Mouse (Mus musculus) heart, postnatal 36 days (tissue): Measurements from ENCODE around the gene Wwtr1. TPM values are rescaled to one million over a fixed set of nuclear protein-coding genes. Genes with fewer than 3 reads are reported as not detected.

Experiments
- DNase-seq, 2 experiments: peaks; one replicate each; pipeline ENCODE4 v3.0.0; 2021 to 2022
- intact Hi-C: fragments of 180-260 bp; cut with DNase I; formaldehyde crosslinking; loops from one replicate; pipeline ENCODE4 v1.15.1; 2025
- total RNA-seq, 2 experiments: library from RNA; stranded (reverse); gene quantifications; 2 replicates each; pipeline ENCODE4 v1.2.3; 2021

Gene Wwtr1
- total RNA-seq, 2 experiments from 2014 or later = 56.3 to 58.3 TPM

DNA sequence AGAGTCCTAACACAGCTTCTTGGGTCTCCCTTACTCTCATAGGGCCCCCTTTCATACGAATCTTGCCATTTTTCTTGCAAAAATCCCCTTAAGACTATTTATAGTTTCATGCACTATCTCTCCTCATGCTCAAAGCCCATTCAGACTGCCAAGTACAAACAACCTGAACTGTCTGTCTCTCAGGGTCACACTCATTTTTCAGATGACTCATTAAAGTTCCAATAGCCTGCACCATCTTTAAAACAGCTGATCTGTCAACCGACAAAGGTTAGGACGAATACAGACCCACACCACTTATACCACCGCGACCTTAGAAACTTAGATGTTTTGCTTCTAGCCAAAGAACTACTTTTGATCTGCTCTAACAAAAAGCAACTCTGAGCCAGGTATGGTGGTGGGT is 12.1 kb downstream of the Wwtr1 start:
- intact Hi-C loops = no loop called here
- no peak for DNase-seq

DNA sequence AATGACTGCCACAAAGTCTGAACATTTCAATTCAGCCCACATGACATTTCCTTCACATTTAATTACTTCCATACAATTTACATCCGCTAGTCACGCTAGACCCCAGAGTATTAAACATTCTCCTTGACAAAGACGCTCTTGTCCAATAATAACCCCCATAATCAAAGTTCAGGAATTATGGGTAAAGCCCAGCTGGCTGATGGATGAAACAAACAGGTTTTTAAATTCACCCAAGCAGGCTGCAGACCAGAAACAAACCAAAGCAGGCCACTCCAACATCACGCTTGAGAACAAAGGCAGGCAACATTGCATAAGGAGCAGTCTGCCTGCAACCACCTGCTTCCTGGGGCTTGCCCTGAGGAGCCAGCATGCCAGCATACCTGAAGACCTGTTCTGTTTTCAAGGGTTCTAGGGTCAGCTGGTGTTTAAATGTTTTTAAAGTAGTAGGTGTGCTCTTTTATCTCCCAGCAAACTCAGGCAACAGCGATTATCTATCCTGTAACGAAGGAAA is 12.7 kb downstream of the Wwtr1 start:
- no peak for DNase-seq
- intact Hi-C loops = no loop called here

DNA sequence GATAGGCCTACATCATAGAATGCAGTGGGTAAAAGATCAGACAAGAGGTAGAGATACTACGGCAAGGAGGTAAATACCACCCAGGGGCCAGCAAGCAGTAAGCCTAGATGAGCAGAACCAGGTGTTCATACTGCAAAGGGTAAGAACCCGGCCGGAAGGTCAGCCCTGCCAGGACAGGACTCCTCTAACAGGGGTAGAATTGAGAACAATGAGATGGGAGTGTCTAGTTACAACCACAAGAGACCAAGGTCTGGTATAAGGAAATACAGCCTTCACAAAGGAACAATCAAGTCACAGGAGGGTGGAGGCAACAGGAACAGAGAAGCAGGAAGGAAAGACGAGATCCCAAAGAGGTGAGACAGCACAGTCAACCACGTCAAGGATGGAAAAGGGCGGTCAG is 16.9 kb downstream of the Wwtr1 start:
- DNase-seq = no peak
- intact Hi-C loops = no loop called here

DNA sequence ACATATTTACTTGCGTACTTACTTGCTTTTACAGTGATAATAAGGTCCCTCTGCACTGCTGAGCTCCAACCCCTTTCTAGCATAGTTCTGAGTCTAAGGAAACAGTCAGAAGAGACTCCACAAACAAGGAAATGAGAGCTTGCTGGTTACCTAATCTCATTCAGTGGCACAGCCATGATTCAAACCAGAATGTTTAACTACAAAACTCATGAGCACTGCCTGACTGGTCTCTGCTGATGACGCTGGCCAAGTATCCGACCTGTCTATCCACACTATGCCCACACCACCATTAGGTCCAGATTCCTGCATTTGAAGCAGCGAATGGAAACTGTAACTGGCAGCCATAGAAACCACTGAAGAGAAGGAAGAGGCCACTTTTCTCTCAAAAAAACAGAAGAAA is 18.3 kb downstream of the Wwtr1 start:
- no peak for DNase-seq
- intact Hi-C loops = no loop called here

DNA sequence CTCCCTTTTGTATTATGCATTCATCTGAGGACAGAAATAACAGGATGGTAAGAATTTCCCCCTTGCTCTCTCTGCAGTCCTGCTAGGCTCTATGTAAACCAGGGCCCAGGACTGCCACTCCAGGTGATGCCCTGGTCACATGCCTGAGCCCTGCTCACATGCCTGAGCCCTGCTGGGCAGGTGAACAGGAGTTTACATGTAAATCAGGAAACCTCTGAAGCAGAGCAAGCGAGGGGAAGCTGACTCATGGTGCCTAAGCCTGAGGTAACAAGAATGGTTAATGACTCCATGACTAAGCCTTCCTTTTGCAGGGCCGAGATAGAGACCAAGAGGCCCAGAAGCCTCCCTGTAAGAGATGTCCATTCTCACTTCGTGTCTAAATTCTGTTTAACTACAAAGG is 20.1 kb downstream of the Wwtr1 start:
- intact Hi-C loops = no loop called here
- DNase-seq = no peak

DNA sequence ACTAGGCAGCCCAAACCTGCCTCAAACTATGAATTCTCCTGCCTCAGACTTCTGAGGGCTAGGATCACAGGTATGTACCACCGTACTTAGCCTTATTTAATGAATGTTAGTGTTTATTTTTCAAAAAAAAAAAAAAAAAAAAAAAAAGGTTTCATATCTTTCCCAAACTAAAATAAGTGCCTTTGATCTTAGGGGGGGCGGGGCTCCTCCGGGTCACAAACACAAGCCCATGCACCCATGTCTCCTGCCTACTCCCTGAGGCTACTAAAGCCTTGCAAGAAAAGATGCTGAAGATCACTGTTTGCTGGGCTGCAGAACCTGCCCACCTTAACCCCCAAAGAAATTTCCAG is 20.8 kb downstream of the Wwtr1 start:
- intact Hi-C loops = no loop called here
- DNase-seq = no peak

DNA sequence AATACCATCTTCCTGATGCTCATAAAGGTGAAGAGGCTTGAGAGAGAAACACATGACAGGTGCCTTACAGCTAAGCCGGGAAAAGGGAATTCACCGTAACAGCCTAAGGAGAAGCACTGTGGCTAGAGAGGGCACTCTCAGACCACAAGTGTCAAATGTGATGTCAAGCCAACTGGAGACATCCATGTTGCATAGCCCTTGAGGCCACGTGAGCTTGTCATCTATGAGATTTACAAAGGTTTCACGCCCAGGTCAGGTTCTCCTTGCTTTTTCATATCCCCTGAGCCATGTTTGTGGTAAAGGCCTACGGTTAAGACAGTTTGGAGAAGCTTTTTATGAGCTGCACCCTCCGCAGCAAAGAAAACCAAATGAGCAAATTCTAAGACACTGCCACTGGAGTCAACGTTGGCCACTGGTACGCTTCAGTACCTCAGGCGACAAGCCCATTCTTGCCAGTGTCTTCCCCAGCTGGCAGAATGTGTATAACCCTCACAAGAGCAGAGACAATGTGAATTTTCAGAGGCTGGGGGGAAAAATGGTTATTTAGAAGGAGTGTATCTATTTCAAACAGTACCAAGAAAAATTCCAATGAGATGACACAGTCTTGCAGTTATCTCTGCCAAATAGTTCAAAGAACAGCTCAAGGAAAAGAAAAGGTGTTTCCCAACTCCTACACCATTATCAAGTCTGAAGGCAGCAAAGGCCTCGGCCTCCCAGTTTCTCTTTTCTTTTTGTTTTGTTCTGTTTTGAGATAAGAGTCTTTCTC is 21.4 kb downstream of the Wwtr1 start:
- DNase-seq = no peak
- intact Hi-C loops = no loop called here

DNA sequence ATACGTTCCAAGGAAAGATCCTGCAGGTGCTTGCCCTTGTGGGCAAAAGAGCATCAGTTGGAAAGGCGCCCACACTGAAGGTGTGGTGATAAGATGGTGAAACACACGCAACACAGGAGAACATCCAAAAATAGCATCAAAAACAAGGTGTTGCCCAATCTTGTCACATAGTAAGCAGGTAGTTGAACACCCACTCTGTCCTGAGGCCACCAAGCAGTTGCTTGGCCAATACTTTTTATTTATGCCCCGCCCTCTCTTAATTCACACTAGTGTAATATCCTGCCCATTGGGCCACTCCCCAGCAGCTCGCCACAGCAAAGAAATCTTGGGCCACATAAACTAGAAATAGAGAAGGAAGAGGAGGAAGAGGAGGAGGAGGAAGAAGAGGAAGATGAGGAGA is 22.6 kb downstream of the Wwtr1 start:
- intact Hi-C loops = no loop called here
- DNase-seq = no peak

DNA sequence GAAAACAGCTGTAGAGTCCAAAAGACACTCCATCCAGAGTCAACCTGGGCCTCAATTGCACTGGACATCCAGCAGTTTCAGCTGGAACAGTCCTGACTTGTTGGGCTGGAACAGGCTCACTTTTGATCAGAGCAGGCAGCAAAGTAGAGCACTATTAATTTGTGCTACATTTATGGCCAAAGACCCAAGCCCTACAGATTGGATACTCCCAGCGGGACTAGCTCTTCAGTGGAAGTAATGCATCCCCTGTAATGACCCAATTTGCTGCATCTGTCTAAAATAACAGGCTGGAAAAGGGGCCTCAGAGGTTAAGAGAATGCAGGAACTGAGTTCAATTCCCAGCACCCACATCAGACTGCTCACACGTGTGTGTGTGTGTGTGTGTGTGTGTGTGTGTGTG is 24.5 kb downstream of the Wwtr1 start:
- intact Hi-C loops = no loop called here
- DNase-seq = no peak

DNA sequence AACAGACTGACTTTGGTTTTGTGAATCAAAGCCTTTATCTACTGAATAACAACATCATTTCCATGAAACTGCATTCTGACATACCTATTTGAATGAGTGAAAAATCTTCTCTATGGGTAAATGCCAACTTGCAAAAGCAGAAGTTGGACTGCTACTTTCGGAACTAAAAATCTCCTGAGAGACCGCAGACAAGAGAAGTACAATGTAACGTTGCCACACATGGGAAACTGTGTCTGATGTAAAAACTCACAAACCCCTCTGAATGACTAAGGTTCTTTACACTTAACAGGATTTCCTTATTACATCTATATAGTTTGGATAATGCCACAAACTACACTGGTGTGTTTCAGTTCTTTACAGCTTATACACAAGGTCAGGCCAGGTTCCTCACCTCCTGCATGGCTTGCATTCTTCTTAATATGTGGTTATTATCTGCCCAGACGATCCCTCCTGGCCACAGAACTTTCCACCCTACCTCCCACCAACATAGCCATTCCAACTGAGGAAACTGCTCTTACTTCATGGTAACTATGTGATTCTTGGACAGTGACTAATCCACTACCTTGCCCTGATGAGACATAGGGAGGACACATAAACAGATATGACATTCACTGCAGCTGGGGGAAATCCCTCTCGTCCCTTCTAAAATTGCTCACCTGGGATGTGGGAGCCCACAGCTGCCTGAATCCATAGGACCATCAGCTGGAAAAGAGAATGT is 25.1 kb downstream of the Wwtr1 start:
- DNase-seq = no peak
- intact Hi-C loops = no loop called here

DNA sequence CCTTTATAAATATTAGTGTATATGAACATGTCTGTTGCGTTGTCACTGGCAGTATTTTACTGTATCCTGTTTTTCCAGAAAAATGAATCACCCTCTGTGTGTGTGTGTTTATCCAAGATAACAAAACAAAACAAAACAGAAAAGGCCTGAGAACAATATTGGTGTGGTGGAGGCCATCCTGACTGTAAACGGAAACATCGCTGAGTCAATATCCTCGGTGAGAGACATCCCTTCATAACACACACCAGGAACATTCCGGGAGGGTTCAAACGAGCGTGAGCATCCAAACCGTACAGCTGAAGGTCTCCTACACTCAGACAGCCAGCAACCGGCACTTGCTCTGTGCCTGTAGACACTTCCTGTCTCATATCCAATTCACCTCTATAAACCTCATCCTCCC is 31.6 kb downstream of the Wwtr1 start:
- DNase-seq = peak in 1 of 2 experiments; percentile 27
- intact Hi-C loops = loop anchor here (2.0 to 5.0 kb wide), 3 partner anchors 29 to 61 kb away; no protein-coding TSS in a partner anchor

DNA sequence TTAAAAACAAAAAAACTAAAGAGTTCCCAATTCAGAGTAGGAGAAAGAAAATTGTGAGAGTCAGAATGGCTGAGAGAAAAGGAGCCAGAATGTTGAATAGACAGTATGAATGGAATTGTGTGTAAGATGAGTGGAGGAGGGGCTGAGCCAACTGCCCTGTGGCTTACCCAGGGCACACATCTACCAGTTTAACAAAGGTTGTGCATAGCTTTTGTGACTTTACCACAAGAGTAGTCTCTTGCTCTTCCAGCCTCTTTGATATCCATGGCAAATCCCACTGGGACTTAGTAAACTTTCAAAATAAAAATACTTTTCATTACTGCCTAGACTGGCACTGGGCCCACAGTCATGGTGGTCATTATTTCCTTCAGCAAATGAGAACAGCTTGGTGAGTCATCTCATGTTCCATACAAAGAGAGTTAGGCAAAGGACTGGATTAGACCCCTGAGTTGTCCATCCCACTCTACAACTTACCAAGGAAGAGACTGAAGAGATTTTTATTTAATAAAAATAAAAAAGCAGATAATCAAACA is 32.8 kb downstream of the Wwtr1 start:
- intact Hi-C loops = loop anchor here (5.0 kb wide), 1 partner anchor 36 kb away; no protein-coding TSS in a partner anchor
- DNase-seq = no peak

DNA sequence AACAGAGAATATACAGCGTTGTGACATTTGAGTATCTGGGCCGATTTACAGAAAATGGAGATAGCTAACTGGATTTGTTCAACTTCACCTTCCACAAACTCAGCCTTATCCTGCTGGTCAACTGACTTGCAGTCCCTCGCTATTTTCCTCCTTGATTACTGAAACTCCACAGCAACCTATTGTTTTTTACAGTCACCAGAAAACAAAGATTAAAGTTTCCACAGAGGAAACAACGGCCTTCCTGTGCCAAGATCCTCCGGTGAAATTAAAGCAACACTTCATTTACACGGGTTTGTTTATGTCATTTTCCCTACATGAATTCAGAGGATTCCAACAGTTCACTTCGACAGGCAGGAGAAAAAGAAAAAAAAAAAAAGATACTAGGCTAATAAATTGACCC is 34.5 kb downstream of the Wwtr1 start:
- intact Hi-C loops = loop anchor here (5.0 kb wide), 1 partner anchor 34 kb away; no protein-coding TSS in a partner anchor
- DNase-seq = no peak

DNA sequence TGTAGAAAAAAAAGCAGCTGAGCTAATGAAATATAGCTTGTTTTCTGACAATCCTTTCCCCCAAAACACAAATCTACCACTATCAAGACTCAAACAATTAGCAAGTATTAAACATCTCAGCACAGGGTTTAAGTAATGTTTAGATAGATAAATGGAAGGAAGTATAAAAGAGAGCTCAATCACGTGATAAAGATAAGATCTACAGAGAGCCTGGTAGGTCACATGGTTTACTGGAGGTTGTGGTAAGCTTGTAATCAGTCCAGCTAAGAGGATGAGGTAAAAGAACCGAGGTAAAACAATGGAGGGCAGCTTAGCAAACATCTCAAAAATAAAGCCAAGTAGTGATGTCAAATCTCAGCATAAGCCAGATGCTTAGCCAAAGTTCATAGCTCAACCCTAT is 35.2 kb downstream of the Wwtr1 start:
- intact Hi-C loops = loop anchor here (5.0 kb wide), 1 partner anchor 33 kb away; no protein-coding TSS in a partner anchor

DNA sequence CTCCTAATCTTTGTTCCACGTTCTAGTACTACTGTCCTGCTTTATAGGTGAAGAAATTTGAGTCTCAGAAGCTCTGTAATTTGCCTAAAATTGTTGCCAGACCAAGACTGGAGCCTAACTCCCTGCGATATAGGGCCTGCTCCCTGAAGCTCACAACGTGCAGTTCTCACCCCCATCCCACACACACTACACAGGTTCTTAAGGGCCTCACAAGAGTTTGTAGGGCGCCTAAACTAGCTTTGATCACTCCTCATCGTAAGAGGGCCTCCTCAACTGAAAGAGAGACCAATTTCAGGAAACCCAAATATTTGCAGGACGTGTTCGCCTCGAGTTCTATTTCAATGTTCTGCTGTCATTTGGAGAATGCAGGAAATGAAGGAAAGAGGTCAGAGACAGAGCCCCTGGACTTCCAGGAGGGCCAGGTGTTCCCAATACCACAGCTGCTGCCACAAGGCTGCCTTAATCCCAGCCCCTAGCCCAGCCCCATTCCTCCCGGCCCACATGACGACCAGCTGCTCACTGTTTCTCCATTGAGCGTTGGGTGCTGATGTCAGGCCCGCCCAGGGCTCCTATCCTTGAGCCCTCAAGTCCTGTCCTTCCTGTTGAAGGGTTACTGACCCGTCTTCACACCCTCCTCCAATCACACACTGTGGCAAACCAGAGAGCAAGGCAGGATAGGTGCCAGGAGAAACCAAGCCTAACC is 40.1 kb downstream of the Wwtr1 start:
- no peak for DNase-seq
- intact Hi-C loops = no loop called here

More for the DNA sequence above, 35.2 kb downstream of the Wwtr1 start:
- DNase-seq = no peak

DNA sequence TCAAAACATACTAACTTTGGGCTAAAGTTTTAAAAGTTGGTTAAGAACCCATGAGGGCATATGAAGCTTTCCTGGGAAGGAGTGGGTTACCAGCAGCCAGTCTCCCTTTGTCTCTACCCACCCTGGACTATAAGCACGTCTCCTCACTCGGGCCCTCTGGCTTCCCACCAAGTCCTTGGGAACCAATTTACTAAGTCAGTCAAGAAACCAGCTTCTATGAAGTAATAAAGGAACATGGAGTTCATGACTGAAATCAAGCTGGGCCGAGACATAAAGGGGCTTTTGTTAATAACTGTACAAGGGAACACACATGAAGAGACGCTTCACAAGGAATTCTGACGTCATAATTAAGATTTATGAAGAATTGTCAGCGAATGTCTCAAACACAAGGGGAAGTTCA is 41.3 kb downstream of the Wwtr1 start:
- no peak for DNase-seq
- intact Hi-C loops = no loop called here

DNA sequence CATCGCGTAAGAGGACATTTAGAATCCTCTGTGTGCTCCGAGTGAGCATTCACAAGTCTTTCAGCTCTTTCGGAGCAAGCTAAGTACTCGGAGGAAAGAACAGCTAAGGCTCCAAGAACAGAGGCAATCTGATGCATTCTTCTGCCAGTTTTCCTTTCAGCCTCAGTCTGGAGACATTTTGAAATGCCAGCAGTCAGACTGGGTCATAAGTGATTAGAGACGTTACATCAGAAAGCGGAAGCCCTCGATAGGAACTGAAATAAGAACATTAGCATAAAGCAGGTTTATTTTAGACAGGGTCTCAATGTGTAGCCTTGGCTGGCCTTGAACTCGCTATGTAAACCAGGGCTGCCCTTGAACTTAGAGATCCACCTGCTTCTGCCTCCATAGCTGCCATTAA is 41.8 kb downstream of the Wwtr1 start:
- no peak for DNase-seq
- intact Hi-C loops = no loop called here

DNA sequence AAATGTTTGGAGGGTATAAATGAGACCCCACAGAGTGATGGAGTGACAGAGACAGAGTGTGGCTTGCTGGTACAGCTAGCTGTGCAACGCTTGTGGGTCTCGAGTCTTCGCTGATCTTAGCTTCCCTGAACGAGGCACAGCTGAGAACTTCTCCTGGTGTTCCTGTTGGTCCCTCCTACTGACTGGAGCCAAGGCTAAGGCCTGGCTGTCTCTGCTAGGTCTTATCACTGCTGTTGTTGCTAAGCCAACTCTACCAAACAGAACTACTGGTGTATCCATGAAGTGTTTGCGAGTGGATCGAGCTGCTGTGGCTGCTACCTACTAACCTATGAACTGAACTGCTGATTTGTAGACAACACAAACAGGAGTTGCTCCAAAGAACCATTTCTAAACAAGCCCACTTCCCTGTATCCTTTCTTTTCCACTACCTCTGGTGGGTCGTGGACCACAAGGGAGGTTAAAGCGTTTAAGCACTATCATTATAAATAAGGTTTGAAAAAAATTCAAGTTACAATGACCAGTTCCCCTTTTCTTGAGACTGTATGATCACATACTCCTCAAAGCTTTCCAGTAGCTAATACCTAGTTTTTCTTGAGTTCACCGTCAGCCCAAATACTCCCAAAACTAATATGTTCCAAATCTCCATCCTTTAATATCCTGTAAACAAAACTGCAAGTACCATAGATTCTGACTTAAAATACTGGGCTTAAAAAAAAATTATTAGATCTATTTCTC is 42.6 kb downstream of the Wwtr1 start:
- DNase-seq = peak; percentile 43 to 50
- intact Hi-C loops = no loop called here

DNA sequence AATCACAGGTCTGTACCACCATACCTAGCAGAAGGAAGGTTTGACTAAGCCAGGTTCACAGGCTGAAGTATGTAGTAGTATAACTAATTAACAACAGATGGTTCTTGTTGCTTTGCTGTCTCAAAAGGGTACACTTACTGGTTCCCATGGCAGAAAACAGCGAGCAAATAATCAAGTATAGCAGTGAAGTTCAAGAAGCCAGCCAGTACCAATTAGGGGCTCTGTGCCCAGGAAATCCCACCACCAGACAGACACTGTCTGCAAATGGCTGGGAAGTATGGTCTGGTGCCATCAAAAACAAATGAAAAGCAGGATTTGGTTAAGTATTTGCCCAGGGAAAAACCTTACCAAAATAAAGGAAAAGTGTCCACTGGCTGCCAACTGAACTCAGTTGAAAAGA is 44.9 kb downstream of the Wwtr1 start:
- intact Hi-C loops = no loop called here
- no peak for DNase-seq

DNA sequence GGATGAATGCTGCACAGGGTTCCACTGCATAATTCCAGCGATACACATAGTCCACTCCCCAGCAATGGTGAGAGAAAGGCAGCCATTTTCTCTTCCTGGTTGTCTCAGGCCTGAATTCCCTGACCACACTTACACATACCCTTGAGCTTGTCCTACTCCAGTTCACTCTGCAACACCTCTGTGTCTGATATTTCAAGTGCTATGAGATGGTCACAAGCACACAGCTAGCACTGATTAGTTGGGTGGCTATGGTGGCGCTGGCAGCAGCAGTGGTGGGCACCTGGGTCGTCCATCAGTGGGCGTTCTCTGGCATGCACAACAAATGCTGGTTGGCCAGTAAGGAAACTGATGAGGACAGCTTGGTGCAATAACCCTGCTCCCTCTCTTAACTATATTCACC is 45.5 kb downstream of the Wwtr1 start:
- intact Hi-C loops = no loop called here
- no peak for DNase-seq
